Mouse (Mus musculus) fat pad, adult 2 months (tissue): ENCODE measurements around the gene Mbtps1.

ENCODE experiments used
- DNase-seq: peaks from one replicate; pipeline ENCODE4 v3.0.0-alpha.2; 2011; ENCODE audit warnings: low read depth, low spot score; ENCODE audit errors: extremely low read depth

Mbtps1 gene

DNA sequence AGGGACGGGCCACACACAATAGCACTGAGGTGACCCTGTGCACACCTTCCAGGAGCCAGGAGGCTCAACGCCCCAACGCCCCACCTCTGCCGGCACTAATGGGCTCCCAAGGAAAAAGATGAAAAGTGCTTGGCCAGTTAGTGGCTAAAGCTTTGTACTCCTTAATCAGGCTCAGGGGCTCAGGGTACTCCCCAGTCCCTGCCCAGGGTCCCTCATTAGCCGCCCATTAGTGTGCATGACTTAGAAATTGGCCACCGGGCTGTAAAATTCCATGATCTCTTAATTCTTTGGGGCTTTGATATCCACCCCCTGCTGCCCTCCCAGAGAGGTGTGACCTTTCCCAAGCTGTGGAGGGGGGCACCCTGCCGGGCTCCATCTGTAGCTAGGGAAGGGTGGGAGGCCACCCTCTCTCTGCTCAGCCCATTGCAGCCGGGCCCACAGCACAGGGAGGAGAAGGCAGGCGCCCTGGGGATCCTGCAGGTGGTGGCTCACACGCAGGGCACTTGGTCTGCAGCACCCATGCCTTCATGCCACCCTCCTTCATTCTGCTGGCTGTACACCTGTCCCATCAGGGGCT lies 55.3 kb downstream of the Mbtps1 start:
- no peak for DNase-seq

- DNase-seq = no peak
These were observed 56.4 kb downstream of the Mbtps1 start for GRCm38 (mm10) chr8:119502111-119502510.

DNA sequence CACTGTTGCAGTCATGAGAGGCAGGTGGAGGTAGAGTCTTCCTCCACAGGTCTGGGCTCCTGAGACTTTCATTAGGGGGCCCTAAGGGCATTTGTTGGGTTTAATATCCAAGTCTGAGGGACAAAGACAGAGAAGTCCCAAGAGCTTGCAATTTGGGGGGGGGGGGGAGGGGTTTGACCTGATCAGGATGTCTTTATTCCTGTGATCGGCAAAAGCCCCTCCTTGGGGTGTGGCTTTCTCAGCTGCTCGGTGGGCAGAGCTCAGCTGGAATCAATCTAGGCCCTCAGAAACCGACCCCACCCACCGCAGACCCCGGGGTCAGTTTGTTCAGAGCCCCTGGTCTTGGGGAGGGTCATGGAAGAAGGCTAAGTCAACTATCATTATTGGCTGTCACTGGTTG lies 56.9 kb downstream of the Mbtps1 start, which contains the start of gene Slc38a8:
TSS of gene Slc38a8 (minus strand) at position 101 of the 400 bp plus-strand sequence.
- DNase-seq = no peak

DNA sequence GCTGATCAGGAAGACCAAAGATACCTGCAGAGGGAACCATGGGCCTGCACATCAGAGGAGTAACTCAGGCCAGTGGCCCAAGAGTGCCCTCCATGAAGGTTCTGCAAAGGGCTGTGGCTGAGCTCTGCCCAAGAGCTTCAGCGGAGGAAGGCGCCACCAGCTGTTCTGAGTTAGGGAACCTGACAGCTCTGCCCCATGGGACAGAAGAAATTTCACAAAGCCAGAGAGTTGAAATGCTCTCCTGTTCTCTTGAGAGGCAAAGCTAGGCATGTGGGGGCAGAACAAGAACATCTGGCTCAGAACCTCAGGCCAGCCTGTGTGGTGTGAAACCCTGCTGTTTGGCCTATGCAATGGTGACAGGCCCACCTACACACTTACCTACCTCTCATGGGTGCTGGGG lies 58.7 kb downstream of the Mbtps1 start:
- no peak for DNase-seq

GRCm38 (mm10) chr8:119496848-119497247 lies 61.7 kb downstream of the Mbtps1 start:
- no peak for DNase-seq

GRCm38 (mm10) chr8:119487093-119487492 lies 71.4 kb downstream of the Mbtps1 start:
- DNase-seq = no peak

GRCm38 (mm10) chr8:119484145-119484896 lies 74.2 kb downstream of the Mbtps1 start:
- no peak for DNase-seq

DNA sequence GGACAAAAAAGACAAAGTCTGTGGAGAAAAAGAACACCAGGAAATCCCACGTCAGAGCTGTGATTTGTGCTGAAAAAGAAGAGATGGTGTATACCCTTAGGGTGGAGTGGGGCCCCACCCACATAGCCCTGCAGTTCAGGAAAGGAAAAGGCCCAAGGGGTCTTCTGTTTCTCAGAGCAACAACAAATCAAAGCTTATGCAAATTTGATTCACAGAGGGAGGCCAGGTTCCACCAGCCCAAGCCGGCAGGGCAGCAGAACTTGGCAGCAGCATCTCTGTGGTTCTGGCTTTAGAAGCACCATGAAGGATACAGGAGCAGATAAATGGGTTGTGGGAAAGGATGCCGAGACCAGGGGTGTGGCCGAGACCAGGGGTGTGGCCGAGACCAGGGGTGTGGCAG lies 79.9 kb downstream of the Mbtps1 start:
- no peak for DNase-seq

GRCm38 (mm10) chr8:119468091-119468490 lies 90.4 kb downstream of the Mbtps1 start:
- DNase-seq = no peak

- no peak for DNase-seq
These were observed 91.7 kb downstream of the Mbtps1 start for GRCm38 (mm10) chr8:119466794-119467193.

GRCm38 (mm10) chr8:119466105-119466504 lies 92.4 kb downstream of the Mbtps1 start:
- no peak for DNase-seq

GRCm38 (mm10) chr8:119463709-119464108 lies 94.8 kb downstream of the Mbtps1 start:
- DNase-seq = no peak

GRCm38 (mm10) chr8:119461356-119461755 lies 97.2 kb downstream of the Mbtps1 start:
- no peak for DNase-seq

GRCm38 (mm10) chr8:119459724-119460123 lies 98.8 kb downstream of the Mbtps1 start:
- no peak for DNase-seq
